Mouse (Mus musculus) urinary bladder, postnatal 36 days (tissue): Measurements from ENCODE around the gene Zfp882.
"Not testable (repeated sequence)": the region's sequence is repeated elsewhere in the genome, so short reads cannot be mapped to it uniquely, and the experiment has no call there.

Experiments used
- DNase-seq, 2 experiments: peaks; one replicate each; pipeline ENCODE4 v3.0.0; 2022; ENCODE audit warnings: low spot score in 2 of 2, mixed read lengths in 1 of 2

The Zfp882 gene

DNA sequence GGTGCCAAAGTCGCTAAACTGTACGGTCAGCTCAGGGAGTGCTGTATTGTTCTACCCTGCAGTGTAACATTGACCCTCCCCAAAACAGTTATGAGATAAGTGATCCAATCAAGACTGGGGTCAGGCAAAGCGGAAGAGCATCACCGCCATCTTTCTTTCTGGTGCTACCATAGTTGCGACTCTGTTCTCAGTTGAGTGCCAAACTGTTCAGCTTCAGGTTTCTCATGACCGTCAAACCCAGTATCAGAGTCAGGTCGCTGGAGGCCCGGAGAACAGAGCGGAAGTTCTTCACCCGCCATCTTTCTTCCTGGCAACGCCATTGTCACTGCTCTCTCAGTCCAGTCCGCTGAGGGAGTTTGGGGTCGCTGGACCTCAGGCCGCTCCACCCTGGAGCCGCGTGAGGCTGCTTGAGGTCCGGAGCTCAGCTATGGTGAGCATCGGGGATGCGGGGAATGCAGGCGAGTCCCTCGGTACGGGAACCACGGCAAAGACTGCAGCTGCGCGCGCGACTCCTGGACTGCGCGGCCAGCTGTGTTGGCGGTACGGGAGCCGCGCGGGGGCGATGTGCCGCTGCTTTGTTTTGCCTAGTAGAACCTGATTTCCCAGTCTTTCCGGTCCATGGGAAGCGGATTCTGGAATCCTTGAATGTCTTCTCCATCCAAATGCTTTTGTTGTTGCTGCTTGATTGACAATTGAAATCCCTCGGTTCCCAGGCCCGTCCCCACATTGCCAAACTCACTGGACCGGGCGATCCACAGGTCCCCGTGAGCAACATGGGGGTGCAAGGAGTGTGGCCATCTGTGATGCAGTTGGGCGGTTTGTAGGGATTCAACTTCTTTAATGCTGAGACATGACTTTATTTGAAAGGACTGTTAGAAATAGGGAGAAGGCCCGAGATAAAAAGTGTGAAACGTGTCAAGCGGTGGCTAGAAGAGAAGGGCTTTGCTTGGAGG, at the start of gene Zfp882, which contains the start of gene Zfp617:
Zfp882 (plus strand) TSS at position 300 of the 953 bp plus-strand sequence.
Zfp617 (plus strand) TSS at position 327 of the 953 bp plus-strand sequence.
- DNase-seq: peak; percentile 86

DNA sequence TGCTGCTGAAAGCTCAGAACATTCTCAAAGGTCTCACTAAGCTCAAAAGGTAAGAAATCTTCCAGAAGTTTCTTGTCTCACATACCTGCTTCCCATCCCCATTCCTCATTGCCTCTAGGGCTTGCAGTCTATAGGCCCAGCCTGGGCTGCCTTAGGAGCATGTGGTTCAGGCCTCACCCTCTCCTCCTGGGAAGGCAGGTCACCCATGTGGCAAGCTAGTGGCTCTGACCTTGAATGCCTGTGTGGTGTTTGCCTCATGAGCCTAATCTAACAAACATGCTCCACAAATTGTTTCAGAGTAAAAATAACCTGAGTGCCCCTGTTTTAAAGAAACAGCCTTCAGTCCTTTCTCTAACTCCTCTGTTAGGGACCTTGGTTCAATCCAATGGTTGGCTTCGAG, 46.9 kb upstream of the Zfp882 start:
- not testable (repeated sequence) for DNase-seq

DNA sequence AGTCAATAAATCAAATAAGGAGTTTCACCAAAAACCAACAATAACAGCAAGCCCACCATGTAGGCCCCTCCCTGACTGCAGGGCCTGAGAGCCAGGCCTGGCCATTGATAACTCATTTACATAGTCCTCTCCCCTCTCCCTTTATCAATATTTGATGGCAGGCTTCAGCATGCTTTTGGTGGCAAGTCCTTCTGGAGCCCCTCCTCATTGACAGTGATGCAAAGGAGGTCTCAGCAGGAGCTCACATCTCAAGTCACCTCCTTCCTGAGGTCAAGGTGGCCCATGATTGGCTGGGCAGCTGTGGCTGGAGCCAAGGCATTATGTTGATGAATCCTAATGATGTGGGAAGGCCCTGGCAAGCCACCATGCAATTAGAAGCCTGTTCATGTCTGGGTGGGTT, 46.4 kb upstream of the Zfp882 start:
- DNase-seq: not testable (repeated sequence)

DNA sequence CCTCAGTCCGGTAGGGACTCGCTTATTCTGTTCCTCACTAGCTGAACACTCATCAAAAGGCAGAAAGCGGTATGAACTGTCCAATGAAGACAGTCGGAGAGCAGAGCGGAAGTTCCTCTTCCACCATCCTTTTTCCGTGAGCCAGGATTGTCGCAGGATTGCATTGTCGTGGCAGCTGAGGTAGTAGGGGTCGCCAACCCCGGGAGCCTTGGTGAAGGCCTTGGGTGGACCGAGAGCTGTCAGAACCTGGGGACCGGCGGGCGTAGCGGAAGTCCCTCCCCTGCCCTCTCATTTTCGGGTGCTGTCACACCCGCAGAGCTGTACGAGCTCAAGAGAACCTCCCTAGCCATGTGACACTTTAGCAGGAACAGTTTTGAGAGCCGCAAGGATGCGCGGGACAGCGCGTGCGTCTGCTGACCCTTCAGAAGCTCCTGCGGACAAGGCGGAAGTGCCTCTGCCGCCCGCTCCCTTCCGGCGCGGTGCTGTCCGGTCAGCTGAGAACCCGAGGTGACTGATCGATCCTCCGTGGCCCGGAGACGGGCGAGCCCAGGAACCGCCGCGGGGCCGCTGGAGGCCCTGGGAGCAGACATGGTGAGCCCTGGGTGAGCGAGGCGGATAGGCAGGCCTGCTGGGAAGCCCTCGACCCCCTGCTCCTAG, 26.7 kb upstream of the Zfp882 start, which contains the start of gene Zfp709:
Zfp709 (plus strand) TSS at position 402 of the 657 bp plus-strand sequence.
- peak; percentile 52 to 63 for DNase-seq

DNA sequence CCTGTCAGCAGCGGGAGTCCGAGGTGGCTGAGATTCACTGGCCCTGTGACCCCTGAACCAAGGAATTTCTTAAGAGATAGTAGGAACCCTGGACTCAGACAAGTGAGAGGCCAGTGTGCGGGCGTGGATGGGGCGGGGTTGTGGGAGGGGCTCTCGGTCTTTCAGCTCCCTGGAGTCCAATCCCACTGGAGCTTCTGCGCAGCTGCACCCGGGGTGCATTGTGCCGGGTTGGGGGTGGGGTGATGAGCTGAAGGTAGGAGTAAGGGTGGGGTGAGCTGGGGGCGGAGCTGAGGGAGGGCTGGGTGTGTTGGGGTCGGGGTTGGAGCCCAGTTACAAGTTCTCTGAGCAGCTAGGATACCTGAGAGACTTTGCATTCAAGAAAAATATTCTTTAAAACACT, 7.7 kb upstream of the Zfp882 start:
- not testable (repeated sequence) for DNase-seq

DNA sequence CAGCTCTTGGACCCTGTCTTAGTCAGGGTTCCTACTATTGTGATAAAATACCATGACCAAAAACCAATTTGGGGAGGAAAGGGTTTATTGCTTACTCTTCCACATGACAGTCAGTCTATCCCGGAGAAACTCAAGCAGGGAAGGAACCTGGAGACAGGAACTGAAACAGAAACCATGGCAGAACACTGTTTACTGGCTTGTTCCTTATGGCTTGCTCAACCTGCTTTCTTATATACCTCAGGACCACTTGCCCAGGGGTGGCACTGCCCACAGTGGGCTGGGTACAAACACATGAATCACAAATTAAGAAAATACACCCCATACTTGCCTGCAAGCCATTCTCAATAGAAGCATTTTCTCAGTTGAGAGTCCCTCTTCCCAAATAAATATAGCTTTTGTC, 5.3 kb upstream of the Zfp882 start:
- DNase-seq: not testable (repeated sequence)

DNA sequence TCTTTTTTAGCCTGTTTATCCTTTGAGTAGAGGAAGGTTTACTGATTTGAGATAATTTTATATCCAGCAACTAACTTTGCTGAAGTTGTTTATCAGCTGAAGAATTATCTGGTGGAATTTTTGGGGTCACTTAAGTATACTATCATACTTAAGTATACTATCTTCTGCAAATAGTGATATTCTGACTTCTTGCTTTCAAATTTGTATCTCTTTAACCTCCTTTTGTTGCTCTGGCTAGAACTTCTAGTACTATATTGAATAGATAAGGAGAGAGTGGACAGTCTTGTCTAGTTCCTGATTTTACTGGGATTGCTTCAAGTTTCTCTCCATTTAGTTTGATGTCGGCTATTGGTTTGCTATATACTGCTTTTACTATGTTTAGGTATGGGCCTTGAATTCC, 1.6 kb upstream of the Zfp882 start:
- no peak for DNase-seq

DNA sequence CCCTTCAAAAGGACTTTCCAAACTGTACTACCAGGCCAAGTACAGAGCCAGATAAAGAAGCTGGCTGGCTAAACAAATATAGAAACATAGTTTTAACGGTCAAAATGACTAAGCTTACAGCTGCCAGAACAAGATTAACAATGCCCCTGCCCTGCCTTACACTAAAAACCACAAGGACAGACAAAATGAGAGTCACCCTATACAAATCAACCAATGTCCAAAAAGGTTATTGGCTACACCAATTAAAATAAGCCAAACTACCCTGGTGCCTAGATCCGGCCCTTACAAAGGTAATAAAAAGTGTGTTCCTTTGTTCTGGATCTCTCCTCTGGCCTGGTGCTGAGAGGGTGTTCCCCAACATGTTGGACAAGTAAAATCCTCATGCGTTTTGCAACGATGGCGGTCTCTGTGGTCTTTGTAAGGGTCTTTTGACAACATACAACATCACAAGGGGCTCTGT, 580 bp upstream of the Zfp882 start:
- no peak for DNase-seq

DNA sequence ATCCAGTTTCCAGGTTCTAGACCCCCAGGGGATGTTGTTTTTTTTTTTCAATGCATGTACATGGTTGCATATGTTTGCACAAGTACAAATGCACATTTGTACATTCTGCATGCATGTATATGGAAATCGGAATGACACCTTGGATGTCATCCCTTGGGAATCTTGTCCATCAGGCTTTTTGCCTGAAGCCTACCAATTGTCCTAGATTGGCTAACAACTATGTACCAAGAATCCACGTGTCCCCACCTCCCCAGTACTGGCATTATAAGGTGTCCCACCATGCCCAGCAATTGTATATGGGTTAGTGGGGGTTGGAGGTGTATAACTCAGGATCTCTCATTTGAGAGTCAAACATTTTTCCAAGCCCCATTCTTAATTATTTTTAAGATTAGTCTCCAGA, 3.9 kb downstream of the Zfp882 start:
- DNase-seq: no peak

DNA sequence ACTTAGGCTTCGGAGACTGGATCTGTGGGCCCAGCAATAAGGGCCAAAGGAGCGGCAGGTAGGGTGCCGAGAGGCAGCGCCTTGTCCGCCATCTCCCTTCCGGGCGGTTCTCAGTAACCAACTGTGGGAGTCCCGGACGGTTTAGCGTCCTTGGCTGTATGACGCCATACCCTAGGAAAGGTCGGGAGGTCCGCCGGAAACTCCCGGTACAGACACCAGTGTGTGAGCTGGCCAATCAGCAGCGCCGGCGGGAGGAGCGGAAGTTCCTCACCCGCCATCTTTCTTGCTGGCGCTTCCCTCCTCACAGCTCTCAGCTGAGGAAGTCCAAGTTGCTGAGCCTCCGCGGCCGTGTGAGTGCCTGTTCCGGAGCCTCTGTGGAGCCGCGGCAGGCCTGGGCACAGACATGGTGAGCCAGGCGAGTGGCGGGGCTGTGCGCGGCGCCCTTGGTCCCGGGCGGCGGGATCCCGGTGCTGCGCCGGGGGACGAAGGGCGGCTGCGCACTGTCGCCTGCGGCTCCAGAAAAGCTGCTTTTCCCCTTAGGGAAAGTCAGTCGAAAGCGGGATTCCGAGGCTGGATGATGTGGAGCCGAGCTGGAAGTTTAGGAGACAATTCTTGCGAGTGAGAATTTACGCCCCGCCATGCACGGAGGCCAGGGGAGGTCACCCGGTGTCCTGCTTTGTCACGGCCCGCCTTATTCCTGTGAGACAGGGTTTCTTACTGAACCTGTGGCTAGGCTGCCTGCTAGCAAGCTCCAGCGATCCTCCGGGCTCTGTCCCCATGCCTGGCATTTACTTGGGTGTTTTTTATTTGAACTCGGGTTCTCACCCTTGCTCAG, 14.4 kb downstream of the Zfp882 start:
- DNase-seq: peak; percentile 90 to 95

DNA sequence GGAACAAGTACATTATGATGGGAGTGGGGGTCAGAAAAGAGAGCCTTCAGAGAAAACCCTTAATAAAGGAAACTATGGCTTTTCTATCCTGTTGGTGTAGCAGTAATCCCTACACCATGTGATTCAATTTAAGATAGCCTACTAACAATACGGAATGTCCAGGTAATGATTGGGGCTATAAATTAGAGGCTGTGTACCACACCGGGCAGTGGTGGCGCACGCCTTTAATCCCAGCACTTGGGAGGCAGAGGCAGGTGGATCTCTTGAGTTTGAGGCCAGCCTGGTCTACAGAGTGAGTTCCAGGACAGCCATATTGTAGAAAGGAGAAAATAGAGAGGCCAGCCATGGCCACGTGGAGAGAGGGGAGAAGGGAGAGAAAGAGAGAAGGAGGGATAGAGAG, 17.4 kb downstream of the Zfp882 start:
- DNase-seq: no peak

DNA sequence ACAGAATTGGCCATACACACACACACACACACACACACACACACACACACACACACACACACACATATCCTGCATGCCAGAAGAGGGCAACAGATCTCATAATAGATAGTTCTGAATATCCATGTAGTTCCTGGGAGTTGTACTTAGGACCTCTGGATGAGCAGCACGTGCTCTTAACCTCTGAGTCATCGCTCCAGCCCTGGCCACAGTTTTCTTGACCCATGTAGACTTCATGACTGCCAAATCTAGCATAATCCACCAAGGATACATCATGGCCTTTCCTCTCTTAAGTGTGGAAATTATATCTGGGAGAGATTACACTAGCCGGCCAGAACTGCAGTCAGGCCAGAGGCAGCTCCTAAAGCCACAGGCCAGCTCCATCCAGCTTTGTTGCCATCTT, 18.1 kb downstream of the Zfp882 start:
- no peak for DNase-seq

DNA sequence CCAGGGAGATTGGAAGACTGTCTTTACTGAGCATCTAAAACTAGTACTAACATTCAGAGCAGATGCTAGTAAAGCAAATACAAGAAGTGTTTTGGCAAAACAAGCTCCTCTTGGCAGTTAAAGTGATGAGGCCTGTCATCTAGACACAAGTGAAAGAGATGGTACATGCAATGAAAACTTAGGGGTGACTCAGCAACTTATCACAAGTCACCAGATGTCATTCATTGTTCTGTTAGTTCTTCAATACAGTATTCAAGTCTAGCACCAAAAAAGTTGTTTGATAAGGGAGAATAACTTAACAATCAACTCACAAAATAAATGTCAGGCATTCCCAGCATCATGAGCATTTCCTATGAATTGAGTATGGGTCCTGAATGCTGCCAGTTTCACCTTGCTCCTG, 19.4 kb downstream of the Zfp882 start:
- no peak for DNase-seq

DNA sequence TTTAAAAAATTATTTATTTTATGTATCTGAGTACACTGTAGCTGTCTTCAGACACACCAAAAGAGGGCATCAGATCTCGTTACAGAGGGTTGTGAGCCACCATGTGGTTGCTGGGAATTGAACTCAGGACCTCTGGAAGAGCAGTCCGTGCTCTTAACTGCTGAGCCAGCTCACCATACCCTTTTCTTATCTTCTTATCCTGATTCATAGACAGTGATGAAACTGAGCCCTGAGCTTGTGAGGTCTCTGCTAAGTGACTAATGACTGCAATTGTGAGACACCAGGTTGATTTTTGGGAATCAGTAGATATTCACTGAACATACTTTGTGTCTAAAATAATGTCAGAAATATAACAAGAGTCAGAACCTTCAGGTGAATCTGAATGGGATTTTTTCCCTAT, 29.6 kb downstream of the Zfp882 start:
- not testable (repeated sequence) for DNase-seq

DNA sequence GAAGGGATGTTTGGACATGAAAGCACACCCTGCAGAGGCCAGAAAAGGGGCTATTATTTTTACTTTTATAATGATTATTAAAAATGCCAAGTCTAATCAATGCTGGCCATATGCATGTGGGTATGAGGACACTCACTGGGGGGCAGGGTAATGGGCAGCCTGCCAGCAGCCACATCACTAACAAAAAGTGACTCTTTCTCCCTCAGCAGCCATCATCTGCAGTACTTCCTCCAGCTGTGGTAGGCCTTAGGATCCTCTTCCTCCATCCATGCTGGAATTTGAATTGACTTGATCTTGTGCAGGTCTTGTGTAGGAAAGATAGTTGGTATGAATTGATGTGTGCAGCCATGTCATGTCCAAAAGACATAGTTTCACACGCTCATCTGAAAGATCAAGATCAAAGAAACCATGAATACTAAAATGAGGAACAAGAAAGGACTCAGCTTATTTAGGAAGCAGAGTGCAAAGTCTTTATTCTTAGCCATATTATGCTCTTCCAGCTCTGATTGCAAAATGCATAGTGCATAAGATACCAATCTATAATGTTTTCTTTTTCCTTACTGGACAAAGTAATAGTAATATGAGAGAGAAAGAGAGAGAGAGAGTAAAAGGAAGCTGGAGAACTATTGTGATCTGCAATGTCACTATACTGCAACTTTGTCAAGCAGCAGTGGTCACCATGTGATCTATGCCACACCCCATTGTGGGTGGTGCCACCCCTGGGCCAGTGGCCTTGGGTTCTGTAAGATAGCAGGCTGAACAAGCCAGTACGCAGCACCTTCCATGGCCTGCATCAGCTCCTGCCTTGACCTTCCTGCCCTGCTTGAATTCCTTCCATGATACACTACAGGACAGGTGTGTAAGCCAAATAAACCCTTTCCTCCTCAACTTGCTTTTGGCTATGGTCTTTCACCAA, 32.1 kb downstream of the Zfp882 start:
- DNase-seq: no peak

DNA sequence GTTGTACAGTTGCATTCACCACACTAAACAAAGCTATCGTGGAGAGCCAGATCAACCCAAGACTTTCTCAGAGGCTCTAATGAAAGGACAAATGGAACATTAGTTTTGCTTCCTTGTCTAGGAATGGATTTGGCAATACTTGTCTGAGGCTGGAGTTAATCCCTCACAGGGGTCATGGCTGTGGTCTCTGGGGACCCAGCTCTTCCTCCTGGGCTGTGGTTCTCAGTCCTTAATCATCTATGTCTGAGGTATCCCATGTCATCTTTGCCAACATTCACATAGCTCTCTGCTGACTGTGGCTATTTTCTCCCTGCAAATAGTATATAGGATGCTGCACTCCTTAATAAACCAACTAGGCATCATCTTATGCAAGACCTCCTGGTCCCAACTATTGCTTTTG, 33.4 kb downstream of the Zfp882 start:
- no peak for DNase-seq

DNA sequence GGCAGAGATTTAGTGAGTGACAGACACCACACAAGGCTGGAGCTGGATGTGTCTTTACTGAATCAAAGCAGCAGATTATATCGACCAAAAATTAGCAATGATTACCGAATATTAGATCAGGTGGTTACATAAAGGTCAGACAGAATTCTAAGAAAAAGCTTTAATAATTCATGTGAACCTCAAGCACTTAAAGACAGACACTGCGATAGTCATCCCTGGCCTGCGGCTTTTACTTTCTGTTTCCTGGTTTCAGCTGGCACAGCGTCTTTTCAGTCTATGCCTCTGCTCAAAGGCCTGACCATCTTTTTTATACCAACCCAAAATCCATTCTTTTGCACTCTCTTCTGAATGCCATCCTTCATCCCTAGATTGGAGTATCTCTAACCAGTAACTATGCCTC, 40.2 kb downstream of the Zfp882 start:
- DNase-seq: no peak

DNA sequence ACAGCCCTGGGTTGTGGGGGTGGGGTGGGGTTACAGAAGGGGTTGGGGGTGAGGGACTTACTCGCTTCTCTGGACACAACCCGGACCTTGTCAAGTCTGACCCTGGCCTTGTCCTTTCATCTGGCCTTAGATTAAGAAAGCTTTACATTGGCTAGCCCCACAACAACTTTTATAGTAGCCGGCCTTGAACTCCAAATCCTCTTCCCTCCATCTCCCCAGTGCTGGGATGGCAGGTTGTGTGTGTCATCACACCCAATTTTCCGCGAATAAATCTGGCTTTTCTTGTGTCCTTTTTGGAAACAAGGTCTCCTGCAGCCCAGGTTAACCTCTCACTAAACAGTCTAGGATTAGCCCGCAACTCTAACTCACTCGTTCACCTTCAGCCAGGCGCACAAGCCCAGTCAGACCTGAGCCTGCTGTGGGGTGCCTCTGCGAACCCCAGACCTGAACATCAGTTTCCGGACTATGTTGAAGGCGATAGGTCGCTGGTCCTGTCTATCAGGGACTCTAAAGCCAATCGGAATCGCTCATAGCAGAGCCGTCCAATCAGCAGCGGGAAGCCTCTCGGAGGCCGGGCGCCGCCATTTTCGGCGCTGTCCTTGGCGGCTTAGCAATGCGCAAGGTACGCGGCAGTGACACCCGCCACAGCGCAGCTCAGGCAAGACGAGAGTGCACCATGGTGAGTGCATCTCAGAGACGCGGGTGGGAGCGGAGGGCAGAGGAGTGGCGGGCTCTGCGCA, 42.2 kb downstream of the Zfp882 start, which contains the start of gene Zfp961:
Zfp961 (plus strand) TSS at position 557 of the 740 bp plus-strand sequence.
- peak; percentile 95 to 97 for DNase-seq

DNA sequence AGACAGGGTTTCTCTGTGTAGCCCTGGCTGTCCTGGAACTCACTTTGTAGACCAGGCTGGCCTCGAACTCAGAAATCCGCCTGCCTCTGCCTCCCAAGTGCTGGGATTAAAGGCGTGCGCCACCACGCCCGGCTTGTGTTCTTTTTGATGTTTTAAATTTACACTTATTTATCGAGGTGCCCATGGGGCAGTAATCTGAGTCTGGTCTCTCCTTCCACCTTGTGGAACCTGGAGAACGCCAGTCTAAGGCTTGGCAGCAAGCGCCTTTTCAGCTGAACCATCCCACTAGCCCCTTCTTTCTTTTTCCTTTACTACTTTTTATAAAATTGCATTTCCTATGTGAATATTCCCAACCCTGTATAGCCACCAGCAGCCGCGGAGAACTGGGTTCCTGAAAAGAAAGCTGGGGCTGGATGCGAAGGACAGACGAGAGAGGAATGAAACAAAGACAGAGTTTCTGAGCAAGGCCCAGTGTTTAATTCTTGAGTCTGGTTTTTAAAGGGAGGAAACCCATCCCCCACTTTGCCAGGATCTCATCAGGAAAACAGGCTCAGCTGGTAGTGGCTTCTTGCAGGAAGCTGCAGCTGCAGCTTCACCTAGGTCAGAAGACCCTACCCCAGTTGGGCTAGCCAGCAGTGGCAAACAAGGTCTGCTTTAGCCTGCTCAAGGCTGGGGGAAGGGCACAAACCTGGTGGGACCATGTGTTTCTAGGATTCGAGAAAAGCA, 43.2 kb downstream of the Zfp882 start:
- DNase-seq: no peak
